Mouse (Mus musculus) erythroblast, embryonic 14.5 days (primary cell): ENCODE data around the gene Glcci1.

ENCODE experiments used
- GATA1 ChIP-seq: IDR thresholded peaks from 2 replicates; pipeline ENCODE4 v1.6.1; 2012; ENCODE audit warnings: low read length, inconsistent platforms, mixed read lengths
- TAL1 ChIP-seq: IDR thresholded peaks from 3 replicates; pipeline ENCODE4 v1.6.1; 2012; ENCODE audit warnings: low read length, inconsistent platforms, mixed read lengths

DNA sequence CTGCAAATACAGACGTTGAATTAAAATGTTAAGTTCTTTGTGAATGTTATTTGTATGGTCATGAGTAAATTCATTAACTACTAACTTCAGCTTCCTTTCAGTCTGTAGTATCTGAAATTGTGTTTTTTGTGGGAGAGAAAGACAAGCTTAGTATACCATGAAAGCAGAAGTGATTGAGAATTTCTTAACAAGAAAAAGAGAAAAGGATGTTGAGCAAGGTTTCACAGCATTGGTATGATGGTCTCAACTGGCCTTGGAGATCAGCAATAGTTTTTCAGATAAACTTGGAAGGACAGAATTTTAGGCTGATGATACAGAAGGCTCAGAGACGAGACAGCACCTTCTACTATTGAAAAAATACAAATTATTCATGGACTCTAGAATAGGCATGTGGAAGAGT is 27.5 kb downstream of the Glcci1 start:
- TF ChIP-seq GATA1, result no peak
- no peak for TF ChIP-seq TAL1
